Mouse (Mus musculus): ENCODE results near the gene Rbm47. TPM values are rescaled to one million over a fixed set of nuclear protein-coding genes. Genes with fewer than 3 reads are reported as not detected.

The Rbm47 gene
- polyA plus RNA-seq, 1 experiment from 2014 or later, result 3.6 TPM

DNA sequence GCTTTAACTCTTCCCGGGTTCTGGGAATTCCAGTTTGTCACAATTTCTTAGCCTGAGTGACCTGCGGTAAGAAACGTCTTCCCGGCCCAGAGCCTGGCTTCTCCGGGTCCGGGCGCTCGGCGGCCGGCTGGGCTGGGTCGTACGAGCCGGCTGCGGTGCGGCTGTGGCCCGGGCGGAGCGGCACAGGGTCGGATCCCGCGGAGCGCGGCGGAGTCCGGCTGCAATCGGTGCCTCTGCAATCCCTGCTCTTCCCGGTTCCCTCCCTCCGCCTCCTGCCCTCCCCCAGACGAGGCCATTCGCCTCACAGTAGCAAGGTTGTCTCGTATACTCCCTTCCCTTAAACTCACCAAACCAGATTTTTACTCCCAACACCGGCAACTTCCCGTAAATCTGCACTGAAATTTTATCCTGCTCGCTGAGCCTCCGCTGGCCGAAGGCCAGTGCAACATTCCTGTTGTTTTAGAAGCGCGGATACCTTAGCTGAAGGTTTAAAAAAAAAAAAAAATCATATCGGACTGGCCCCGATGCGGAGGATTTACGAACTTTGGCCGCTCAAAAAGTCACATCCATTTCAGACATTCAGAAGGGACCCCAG, 22.1 kb downstream of the Rbm47 start:
- Histone ChIP-seq H3K9me3 (no peaks in the 10 kb centered on the region), H3K4me1 (peaks cover 17% of the 10 kb centered on the region; the same call in 1 of the 2 replicates), H3K36me3 (no peaks in the 10 kb centered on the region), H3K4me3 (peak overlapping the region; percentile 69), H3K27ac (peak overlapping the region; percentile 65), H3K27me3 (ENCODE audit: insufficient read depth, poor library complexity, severe bottlenecking) (peaks cover 33% of the 10 kb centered on the region)
- DNase-seq (ENCODE audit: low spot score), result no peak
- under 1% methylated on average over 43 of the region's 43 CpGs for WGBS

DNA sequence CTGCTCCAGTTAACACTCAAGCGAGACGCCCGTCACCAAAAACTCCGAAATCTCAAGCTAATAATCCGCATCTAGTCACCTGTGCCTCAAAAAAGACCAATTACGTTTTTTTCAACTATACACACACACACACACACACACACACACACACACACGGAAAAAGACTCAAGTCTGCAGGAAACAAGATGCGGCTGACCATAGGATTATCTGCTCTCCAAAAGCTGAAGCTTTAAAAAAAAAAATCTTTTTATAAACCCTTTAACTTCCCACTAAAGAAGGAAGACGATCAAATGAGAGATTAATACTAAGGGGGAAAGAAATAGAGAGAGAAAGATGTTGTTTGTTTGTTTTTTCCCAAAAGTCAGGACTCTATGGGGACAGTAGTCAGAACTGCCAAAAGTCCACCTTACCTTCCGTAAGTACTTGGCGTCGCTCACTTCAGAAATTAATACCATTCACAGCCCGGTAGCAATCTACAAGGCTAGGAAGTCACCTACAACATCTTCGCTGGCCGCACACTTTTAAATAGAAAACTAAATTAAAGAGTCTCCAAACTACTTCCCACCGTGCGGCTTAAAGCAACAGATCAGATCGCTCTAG, 22.7 kb downstream of the Rbm47 start:
- DNase-seq (ENCODE audit: low spot score), result no peak
- peaks cover 17% of the 10 kb centered on the region; the same call in 1 of the 2 replicates for H3K4me1 ChIP-seq
- H3K9me3 ChIP-seq, result no peaks in the 10 kb centered on the region
- WGBS, result under 1% methylated on average over 18 of the region's 18 CpGs
- H3K27ac ChIP-seq, result peak overlapping the region; percentile 64
- H3K36me3 ChIP-seq, result no peaks in the 10 kb centered on the region
- H3K27me3 ChIP-seq (ENCODE audit: insufficient read depth, poor library complexity, severe bottlenecking), result peaks cover 33% of the 10 kb centered on the region
- peak overlapping the region; percentile 69 for H3K4me3 ChIP-seq

DNA sequence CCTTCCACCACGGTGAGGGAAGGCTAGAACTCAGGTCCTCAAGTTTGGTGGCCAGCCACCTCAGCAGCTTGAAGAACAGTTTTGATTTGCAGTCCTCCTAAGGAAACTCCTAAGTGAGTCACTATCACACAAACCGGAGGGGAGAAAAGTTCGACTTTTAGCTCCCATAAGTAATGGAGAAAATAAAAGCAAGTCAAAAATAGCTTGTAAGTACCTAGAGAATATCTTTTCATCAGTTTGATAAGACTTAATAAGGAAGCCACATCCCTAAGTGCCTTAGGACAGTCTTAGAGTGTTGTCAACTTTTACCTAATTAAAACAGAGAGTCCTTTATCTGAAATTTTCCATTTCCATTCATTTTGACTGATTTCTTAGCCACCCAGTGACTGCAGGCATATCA, 23.3 kb downstream of the Rbm47 start:
- peak overlapping the region; percentile 69 for H3K4me3 ChIP-seq
- H3K9me3 ChIP-seq, result no peaks in the 10 kb centered on the region
- peaks cover 30% of the 10 kb centered on the region for H3K27me3 ChIP-seq (ENCODE audit: insufficient read depth, poor library complexity, severe bottlenecking)
- no peaks in the 10 kb centered on the region for H3K36me3 ChIP-seq
- DNase-seq (ENCODE audit: low spot score), result no peak
- H3K4me1 ChIP-seq, result peaks cover 17% of the 10 kb centered on the region; the same call in 1 of the 2 replicates
- H3K27ac ChIP-seq, result no peak overlapping the region
- WGBS, result 14% methylated on average over 3 of the region's 3 CpGs

DNA sequence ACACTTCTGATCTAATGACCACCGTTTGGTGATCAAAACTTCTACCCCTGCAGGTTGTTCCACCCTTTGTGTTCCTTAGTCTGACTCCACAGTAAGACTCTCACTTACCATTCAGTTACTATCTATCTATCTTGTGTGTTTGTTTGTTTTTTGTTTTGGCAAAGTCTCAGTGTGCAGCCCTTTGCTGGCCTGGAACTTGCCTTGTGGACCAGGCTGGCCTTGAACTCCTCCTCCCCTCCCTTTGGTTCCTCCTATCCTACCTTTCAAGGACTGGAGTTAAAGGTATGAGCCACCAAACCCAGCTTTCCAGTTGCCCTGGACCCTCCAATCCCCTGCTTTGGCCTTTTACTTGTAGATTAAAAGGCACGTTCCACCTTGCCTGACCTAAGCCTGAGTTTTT, 23.8 kb downstream of the Rbm47 start:
- H3K27me3 ChIP-seq (ENCODE audit: insufficient read depth, poor library complexity, severe bottlenecking), result peaks cover 27% of the 10 kb centered on the region
- H3K36me3 ChIP-seq, result no peaks in the 10 kb centered on the region
- H3K9me3 ChIP-seq, result no peaks in the 10 kb centered on the region
- peaks cover 17% of the 10 kb centered on the region; the same call in 1 of the 2 replicates for H3K4me1 ChIP-seq
- H3K27ac ChIP-seq, result no peak overlapping the region
- WGBS, result 65% methylated on average over 2 of the region's 2 CpGs
- no peak for DNase-seq (ENCODE audit: low spot score)
- no peak overlapping the region for H3K4me3 ChIP-seq

DNA sequence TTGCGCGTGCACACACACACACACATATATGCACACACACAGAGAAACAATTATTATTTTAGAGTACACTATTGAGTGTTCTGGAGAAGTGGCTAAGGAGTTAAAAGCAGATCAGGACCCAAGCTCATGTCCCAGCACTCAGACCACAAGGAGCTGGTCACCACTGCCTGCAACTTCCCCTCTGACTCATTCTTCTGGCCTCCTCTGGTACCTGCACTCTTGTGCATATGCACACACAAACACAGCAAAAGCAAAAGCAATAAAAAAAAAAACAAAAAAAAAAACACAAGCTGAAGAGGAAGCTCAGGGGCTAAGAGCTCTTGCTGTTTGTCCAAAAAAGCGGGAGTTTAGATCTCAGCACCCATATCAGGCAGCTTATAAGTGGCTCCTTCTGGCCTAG, 25.6 kb downstream of the Rbm47 start:
- WGBS, result 88% methylated on average over 3 of the region's 3 CpGs
- DNase-seq (ENCODE audit: low spot score), result no peak
- Histone ChIP-seq H3K4me3 (no peak overlapping the region), H3K36me3 (no peaks in the 10 kb centered on the region), H3K27me3 (ENCODE audit: insufficient read depth, poor library complexity, severe bottlenecking) (peaks cover 26% of the 10 kb centered on the region), H3K27ac (no peak overlapping the region), H3K4me1 (peaks cover 17% of the 10 kb centered on the region; the same call in 1 of the 2 replicates), H3K9me3 (no peaks in the 10 kb centered on the region)

DNA sequence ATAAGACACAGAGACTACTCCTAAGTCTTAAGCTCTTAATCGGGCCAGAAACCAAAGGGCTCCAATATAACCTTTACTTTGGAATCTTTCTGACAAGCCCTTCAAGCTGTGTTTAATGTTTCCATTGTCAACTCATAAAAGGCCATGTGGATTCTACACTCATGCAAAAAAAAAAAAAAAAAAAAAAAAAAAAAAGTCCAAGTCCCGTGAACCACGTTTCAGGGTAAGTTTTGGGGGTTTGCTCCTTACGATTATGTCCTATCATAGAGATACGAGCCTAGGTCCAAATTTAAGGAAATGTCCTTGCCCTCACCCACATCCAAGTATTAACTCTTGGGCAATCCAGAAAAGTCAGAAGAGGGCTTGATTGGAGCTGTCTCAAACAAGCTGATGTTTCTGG, 27.3 kb downstream of the Rbm47 start:
- WGBS, result 80% methylated on average over 5 of the region's 5 CpGs
- Histone ChIP-seq H3K9me3 (no peaks in the 10 kb centered on the region), H3K4me3 (no peak overlapping the region), H3K4me1 (peaks cover 7% of the 10 kb centered on the region; the same call in 1 of the 2 replicates), H3K36me3 (no peaks in the 10 kb centered on the region), H3K27me3 (ENCODE audit: insufficient read depth, poor library complexity, severe bottlenecking) (peaks cover 13% of the 10 kb centered on the region; the same call in 1 of the 2 replicates), H3K27ac (no peak overlapping the region)
- no peak for DNase-seq (ENCODE audit: low spot score)

DNA sequence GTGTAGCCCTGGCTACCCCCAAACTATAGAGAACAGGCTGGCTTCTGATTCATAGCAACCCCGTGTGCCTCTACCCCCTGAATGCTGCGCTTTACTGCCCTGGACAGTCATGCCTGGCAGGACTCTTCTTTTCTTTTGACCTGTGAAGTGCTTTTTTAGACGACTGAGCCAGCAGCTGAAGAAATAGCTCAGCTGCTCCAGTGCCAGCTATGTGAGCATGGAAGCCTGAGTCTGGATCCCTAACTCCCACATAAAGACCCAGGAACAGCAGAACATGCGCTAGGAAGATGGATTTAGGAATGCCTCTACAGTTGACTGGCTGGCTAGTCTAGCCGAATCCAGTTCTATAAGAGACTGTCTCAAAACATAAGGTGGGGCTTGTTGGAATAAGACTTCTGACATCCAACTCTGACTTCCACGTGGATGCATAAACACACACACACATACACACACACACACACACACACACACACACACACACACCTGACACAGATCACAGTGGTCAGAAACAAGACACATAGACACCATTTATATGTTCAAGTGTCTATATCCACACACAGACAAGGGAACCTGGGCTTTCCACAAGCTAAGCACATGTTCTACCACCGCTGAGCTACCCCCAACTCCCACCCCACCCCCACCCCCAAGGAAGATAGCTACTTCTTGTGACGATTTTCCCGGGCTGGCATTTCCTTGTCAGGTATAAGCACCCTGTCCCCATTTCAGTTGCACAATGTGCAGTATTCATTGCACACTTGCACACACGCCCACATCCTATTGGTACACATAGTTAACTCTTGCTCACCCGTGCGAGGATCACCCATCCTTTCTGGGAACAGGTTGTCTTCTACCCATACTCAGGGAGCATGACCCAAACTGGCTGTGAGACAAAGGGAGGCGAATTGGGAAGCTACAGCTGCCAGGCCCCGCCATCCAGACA, 29.6 kb downstream of the Rbm47 start:
- H3K27me3 ChIP-seq (ENCODE audit: insufficient read depth, poor library complexity, severe bottlenecking), result 0 out of 2 replicates have a peak, but pooled peaks cover 1% of the 10 kb centered on the region
- DNase-seq (ENCODE audit: low spot score), result no peak
- H3K9me3 ChIP-seq, result no peaks in the 10 kb centered on the region
- no peak overlapping the region for H3K27ac ChIP-seq
- peaks cover 6% of the 10 kb centered on the region for H3K4me1 ChIP-seq
- H3K36me3 ChIP-seq, result no peaks in the 10 kb centered on the region
- 81% methylated on average over 14 of the region's 14 CpGs for WGBS
- no peak overlapping the region for H3K4me3 ChIP-seq

DNA sequence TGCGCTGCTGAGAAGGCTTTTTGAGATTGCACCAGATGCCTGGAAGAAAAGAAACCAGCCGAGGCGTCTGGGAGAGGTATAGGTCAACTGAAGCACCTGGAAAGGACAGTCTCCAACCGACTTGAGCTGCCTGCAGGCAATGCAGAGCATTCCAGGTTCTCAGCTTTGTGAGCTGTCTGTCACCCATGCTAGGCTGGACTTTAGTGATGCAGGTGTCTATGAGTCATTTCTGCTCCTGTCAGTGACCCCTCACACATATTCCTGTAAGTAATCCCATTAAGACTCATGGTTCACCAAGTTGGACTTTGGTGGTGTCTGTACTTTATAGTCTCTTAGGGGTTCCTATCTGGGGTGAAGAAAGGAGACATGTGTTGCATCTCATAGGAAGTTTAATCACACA, 31.4 kb downstream of the Rbm47 start:
- H3K27me3 ChIP-seq (ENCODE audit: insufficient read depth, poor library complexity, severe bottlenecking), result no peaks in the 10 kb centered on the region
- H3K36me3 ChIP-seq, result no peaks in the 10 kb centered on the region
- no peak overlapping the region for H3K27ac ChIP-seq
- no peaks in the 10 kb centered on the region for H3K9me3 ChIP-seq
- no peak overlapping the region for H3K4me3 ChIP-seq
- peaks cover 6% of the 10 kb centered on the region for H3K4me1 ChIP-seq
- 79% methylated on average over 4 of the region's 4 CpGs for WGBS
- no peak for DNase-seq (ENCODE audit: low spot score)

DNA sequence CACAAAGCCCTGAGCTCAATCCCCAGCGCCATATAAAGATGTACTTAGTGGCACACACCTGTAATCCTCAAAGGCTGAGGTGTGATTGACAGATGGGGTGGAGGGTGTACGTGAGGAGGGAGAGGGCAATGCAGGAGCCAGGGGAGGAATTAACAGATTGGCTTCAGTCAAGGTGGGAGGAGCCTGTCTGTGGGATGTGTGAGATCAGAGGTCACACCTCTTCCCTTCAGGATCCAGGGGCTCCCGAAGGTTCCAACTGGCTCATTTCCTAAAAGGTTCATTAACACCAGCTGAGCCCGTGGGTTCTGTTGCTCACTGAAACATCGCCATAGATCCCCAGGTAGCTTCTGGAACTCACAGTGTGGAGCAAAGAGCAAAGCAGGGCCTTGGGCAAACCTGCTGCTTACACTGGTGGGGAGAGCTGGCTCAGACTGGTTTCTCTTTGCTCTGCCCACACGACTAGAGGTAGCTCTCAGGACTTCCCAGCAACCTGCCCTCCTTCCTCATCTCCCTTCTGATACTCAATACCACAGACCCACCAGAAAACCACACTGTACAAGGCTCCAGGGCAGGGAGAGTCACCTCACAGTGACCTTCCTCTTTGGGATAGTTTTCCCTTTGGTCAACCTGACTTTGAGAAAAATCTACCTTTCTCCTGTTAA, 33.2 kb downstream of the Rbm47 start:
- no peaks in the 10 kb centered on the region for H3K9me3 ChIP-seq
- H3K36me3 ChIP-seq, result no peaks in the 10 kb centered on the region
- no peak overlapping the region for H3K27ac ChIP-seq
- no peak for DNase-seq (ENCODE audit: low spot score)
- no peak overlapping the region for H3K4me3 ChIP-seq
- WGBS, result 23% methylated on average over 6 of the region's 6 CpGs
- H3K27me3 ChIP-seq (ENCODE audit: insufficient read depth, poor library complexity, severe bottlenecking), result no peaks in the 10 kb centered on the region
- H3K4me1 ChIP-seq, result peaks cover 6% of the 10 kb centered on the region

DNA sequence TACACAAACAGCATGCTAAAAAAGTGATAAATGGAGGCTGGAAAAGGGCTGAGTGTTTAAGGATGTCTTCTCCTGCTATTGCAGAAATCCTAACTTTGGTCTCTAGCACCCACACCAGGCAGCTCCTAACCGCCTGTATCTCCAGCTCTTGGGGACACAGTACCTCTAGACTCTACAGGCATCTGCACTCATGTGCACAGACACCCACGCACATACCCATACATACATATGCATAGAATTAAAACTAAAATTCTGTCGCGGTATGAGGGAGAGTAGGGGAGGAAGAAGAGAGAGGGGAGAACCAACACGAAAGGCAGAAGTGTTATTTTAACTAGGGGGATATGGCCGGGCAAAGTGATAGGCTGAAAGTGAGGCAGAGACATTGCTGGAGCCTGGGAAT, 33.7 kb downstream of the Rbm47 start:
- H3K4me1 ChIP-seq, result peaks cover 6% of the 10 kb centered on the region
- no peaks in the 10 kb centered on the region for H3K9me3 ChIP-seq
- no peak overlapping the region for H3K27ac ChIP-seq
- H3K4me3 ChIP-seq, result no peak overlapping the region
- no peaks in the 10 kb centered on the region for H3K36me3 ChIP-seq
- DNase-seq (ENCODE audit: low spot score), result no peak
- 61% methylated on average over 6 of the region's 6 CpGs for WGBS
- no peaks in the 10 kb centered on the region for H3K27me3 ChIP-seq (ENCODE audit: insufficient read depth, poor library complexity, severe bottlenecking)

DNA sequence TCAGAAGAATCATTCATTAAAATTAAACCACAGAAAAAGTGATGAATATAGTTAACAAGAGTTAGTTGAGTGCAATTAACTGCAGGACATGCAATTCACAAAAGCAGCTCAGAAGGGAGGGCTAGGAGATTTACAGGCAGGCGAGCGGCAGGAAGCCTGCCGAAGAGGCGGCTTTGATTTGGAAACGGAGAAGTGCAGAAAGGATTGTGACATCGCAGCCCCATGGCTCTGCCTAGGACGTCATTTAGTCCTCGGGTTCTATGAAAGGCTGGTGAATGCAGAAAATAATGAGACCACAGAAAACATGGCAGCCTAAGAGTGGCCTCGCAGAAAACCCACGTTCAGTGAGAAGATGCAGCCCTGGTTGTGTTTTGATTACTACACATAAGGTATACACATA, 34.3 kb downstream of the Rbm47 start:
- no peak for DNase-seq (ENCODE audit: low spot score)
- H3K4me3 ChIP-seq, result no peak overlapping the region
- WGBS, result 25% methylated on average over 10 of the region's 10 CpGs

DNA sequence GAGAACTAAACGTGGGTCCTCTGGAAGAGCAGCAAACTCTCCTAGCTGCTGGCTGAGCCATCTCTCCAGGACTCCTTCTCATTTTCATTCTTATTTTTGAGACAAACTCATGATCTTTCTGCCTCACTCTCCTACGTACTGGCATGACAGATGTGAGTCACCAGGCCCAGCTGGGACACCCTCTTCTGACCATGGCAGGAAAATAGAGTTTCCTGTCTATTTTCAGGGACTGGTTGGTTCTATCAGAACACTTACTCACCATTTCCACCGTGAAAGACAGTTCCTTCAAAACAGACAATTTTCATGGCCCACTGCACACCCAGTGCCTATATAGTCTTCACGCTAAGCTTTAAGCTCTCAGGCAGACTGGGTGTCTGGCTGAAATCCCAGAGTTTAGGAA, 35.7 kb downstream of the Rbm47 start:
- no peaks in the 10 kb centered on the region for H3K27me3 ChIP-seq (ENCODE audit: insufficient read depth, poor library complexity, severe bottlenecking)
- no peaks in the 10 kb centered on the region for H3K36me3 ChIP-seq
- no peaks in the 10 kb centered on the region for H3K9me3 ChIP-seq
- no peak for DNase-seq (ENCODE audit: low spot score)
- no peak overlapping the region for H3K27ac ChIP-seq
- no peak overlapping the region for H3K4me3 ChIP-seq
- WGBS, result 62% methylated on average over 4 of the region's 4 CpGs
- H3K4me1 ChIP-seq, result peaks cover 6% of the 10 kb centered on the region

More for the DNA sequence above, 34.3 kb downstream of the Rbm47 start:
- H3K27ac ChIP-seq, result no peak overlapping the region
- H3K36me3 ChIP-seq, result no peaks in the 10 kb centered on the region
- no peaks in the 10 kb centered on the region for H3K9me3 ChIP-seq
- H3K4me1 ChIP-seq, result peaks cover 6% of the 10 kb centered on the region
- H3K27me3 ChIP-seq (ENCODE audit: insufficient read depth, poor library complexity, severe bottlenecking), result no peaks in the 10 kb centered on the region
